Mouse (Mus musculus): ENCODE data around the gene Srgap2. TPM values are rescaled to one million over a fixed set of nuclear protein-coding genes. Genes with fewer than 3 reads are reported as not detected.

The Srgap2 gene
- polyA plus RNA-seq, 1 experiment from 2014 or later, result 24.5 TPM

- WGBS, result 41% methylated on average over 4 of the region's 4 CpGs
- ATAC-seq (ENCODE audit: insufficient number of reproducible peaks, insufficient read depth, low FRiP score, low read depth), result no peak
- Histone ChIP-seq H3K9me3 (ENCODE audit: control insufficient read depth, low read depth, low read length) (no peaks in the 10 kb centered on the region), H3K27me3 (ENCODE audit: control insufficient read depth, insufficient read depth, low read length) (no peaks in the 10 kb centered on the region), H3K27ac (ENCODE audit: low read length) (no peak overlapping the region), H3K4me1 (ENCODE audit: control insufficient read depth, insufficient read depth, low read length) (peaks cover 8% of the 10 kb centered on the region), H3K4me3 (ENCODE audit: low read depth, low read length) (no peak overlapping the region), H3K4me2 (replicated peaks; ENCODE audit: low read depth, low read length) (no peak overlapping the region), H3K9ac (replicated peaks; ENCODE audit: low read depth, low read length) (no peak overlapping the region), H3K36me3 (ENCODE audit: control insufficient read depth, insufficient read depth, low read length) (no peaks in the 10 kb centered on the region)
These were observed 35.6 kb downstream of the Srgap2 start for GRCm38 (mm10) chr1:131491579-131491978.

GRCm38 (mm10) chr1:131489312-131489711 is 37.8 kb downstream of the Srgap2 start:
- H3K4me3 ChIP-seq (ENCODE audit: low read depth, low read length), result no peak overlapping the region
- H3K36me3 ChIP-seq (ENCODE audit: control insufficient read depth, insufficient read depth, low read length), result no peaks in the 10 kb centered on the region
- H3K9me3 ChIP-seq (ENCODE audit: control insufficient read depth, low read depth, low read length), result no peaks in the 10 kb centered on the region
- H3K4me1 ChIP-seq (ENCODE audit: control insufficient read depth, insufficient read depth, low read length), result peaks cover 8% of the 10 kb centered on the region
- no peak overlapping the region for H3K9ac ChIP-seq (replicated peaks; ENCODE audit: low read depth, low read length)
- H3K4me2 ChIP-seq (replicated peaks; ENCODE audit: low read depth, low read length), result no peak overlapping the region
- WGBS, result 90% methylated on average over 3 of the region's 3 CpGs
- H3K27ac ChIP-seq (ENCODE audit: low read length), result no peak overlapping the region
- H3K27me3 ChIP-seq (ENCODE audit: control insufficient read depth, insufficient read depth, low read length), result no peaks in the 10 kb centered on the region
- no peak for ATAC-seq (ENCODE audit: insufficient number of reproducible peaks, insufficient read depth, low FRiP score, low read depth)

GRCm38 (mm10) chr1:131486094-131486850 is 40.9 kb downstream of the Srgap2 start:
- Histone ChIP-seq H3K4me3 (ENCODE audit: low read depth, low read length) (no peak overlapping the region), H3K9ac (replicated peaks; ENCODE audit: low read depth, low read length) (no peak overlapping the region), H3K27me3 (ENCODE audit: control insufficient read depth, insufficient read depth, low read length) (no peaks in the 10 kb centered on the region), H3K27ac (ENCODE audit: low read length) (no peak overlapping the region), H3K36me3 (ENCODE audit: control insufficient read depth, insufficient read depth, low read length) (no peaks in the 10 kb centered on the region), H3K4me1 (ENCODE audit: control insufficient read depth, insufficient read depth, low read length) (no peaks in the 10 kb centered on the region), H3K4me2 (replicated peaks; ENCODE audit: low read depth, low read length) (no peak overlapping the region), H3K9me3 (ENCODE audit: control insufficient read depth, low read depth, low read length) (no peaks in the 10 kb centered on the region)
- 54% methylated on average over 5 of the region's 5 CpGs for WGBS
- no peak for ATAC-seq (ENCODE audit: insufficient number of reproducible peaks, insufficient read depth, low FRiP score, low read depth)

- WGBS, result 86% methylated on average over 3 of the region's 3 CpGs
- H3K27me3 ChIP-seq (ENCODE audit: control insufficient read depth, insufficient read depth, low read length), result no peaks in the 10 kb centered on the region
- no peak overlapping the region for H3K9ac ChIP-seq (replicated peaks; ENCODE audit: low read depth, low read length)
- H3K9me3 ChIP-seq (ENCODE audit: control insufficient read depth, low read depth, low read length), result peaks cover 8% of the 10 kb centered on the region; the same call in 1 of the 2 replicates
- H3K27ac ChIP-seq (ENCODE audit: low read length), result no peak overlapping the region
- no peak overlapping the region for H3K4me3 ChIP-seq (ENCODE audit: low read depth, low read length)
- no peak overlapping the region for H3K4me2 ChIP-seq (replicated peaks; ENCODE audit: low read depth, low read length)
- no peaks in the 10 kb centered on the region for H3K36me3 ChIP-seq (ENCODE audit: control insufficient read depth, insufficient read depth, low read length)
- H3K4me1 ChIP-seq (ENCODE audit: control insufficient read depth, insufficient read depth, low read length), result no peaks in the 10 kb centered on the region
- no peak for ATAC-seq (ENCODE audit: insufficient number of reproducible peaks, insufficient read depth, low FRiP score, low read depth)
These were observed 44.9 kb downstream of the Srgap2 start for GRCm38 (mm10) chr1:131482242-131482641.

GRCm38 (mm10) chr1:131481391-131481790 is 45.8 kb downstream of the Srgap2 start:
- no peak for ATAC-seq (ENCODE audit: insufficient number of reproducible peaks, insufficient read depth, low FRiP score, low read depth)
- no peaks in the 10 kb centered on the region for H3K4me1 ChIP-seq (ENCODE audit: control insufficient read depth, insufficient read depth, low read length)
- H3K9me3 ChIP-seq (ENCODE audit: control insufficient read depth, low read depth, low read length), result peaks cover 8% of the 10 kb centered on the region; the same call in 1 of the 2 replicates
- no peaks in the 10 kb centered on the region for H3K27me3 ChIP-seq (ENCODE audit: control insufficient read depth, insufficient read depth, low read length)
- no peak overlapping the region for H3K27ac ChIP-seq (ENCODE audit: low read length)
- no peak overlapping the region for H3K9ac ChIP-seq (replicated peaks; ENCODE audit: low read depth, low read length)
- no peaks in the 10 kb centered on the region for H3K36me3 ChIP-seq (ENCODE audit: control insufficient read depth, insufficient read depth, low read length)
- H3K4me2 ChIP-seq (replicated peaks; ENCODE audit: low read depth, low read length), result no peak overlapping the region
- H3K4me3 ChIP-seq (ENCODE audit: low read depth, low read length), result no peak overlapping the region

GRCm38 (mm10) chr1:131478770-131479305 is 48.3 kb downstream of the Srgap2 start:
- Histone ChIP-seq H3K4me3 (ENCODE audit: low read depth, low read length) (no peak overlapping the region), H3K27ac (ENCODE audit: low read length) (no peak overlapping the region), H3K9me3 (ENCODE audit: control insufficient read depth, low read depth, low read length) (peaks cover 8% of the 10 kb centered on the region; the same call in 1 of the 2 replicates), H3K4me2 (replicated peaks; ENCODE audit: low read depth, low read length) (no peak overlapping the region), H3K4me1 (ENCODE audit: control insufficient read depth, insufficient read depth, low read length) (no peaks in the 10 kb centered on the region), H3K27me3 (ENCODE audit: control insufficient read depth, insufficient read depth, low read length) (no peaks in the 10 kb centered on the region), H3K9ac (replicated peaks; ENCODE audit: low read depth, low read length) (no peak overlapping the region), H3K36me3 (ENCODE audit: control insufficient read depth, insufficient read depth, low read length) (no peaks in the 10 kb centered on the region)
- WGBS, result 50% methylated on average over 2 of the region's 2 CpGs
- ATAC-seq (ENCODE audit: insufficient number of reproducible peaks, insufficient read depth, low FRiP score, low read depth), result no peak

- no peaks in the 10 kb centered on the region for H3K36me3 ChIP-seq (ENCODE audit: control insufficient read depth, insufficient read depth, low read length)
- no peak overlapping the region for H3K9ac ChIP-seq (replicated peaks; ENCODE audit: low read depth, low read length)
- no peak overlapping the region for H3K27ac ChIP-seq (ENCODE audit: low read length)
- no peak for ATAC-seq (ENCODE audit: insufficient number of reproducible peaks, insufficient read depth, low FRiP score, low read depth)
- H3K9me3 ChIP-seq (ENCODE audit: control insufficient read depth, low read depth, low read length), result peaks cover 8% of the 10 kb centered on the region; the same call in 1 of the 2 replicates
- no peak overlapping the region for H3K4me2 ChIP-seq (replicated peaks; ENCODE audit: low read depth, low read length)
- H3K4me1 ChIP-seq (ENCODE audit: control insufficient read depth, insufficient read depth, low read length), result no peaks in the 10 kb centered on the region
- H3K27me3 ChIP-seq (ENCODE audit: control insufficient read depth, insufficient read depth, low read length), result no peaks in the 10 kb centered on the region
- no peak overlapping the region for H3K4me3 ChIP-seq (ENCODE audit: low read depth, low read length)
These were observed 51.8 kb downstream of the Srgap2 start for GRCm38 (mm10) chr1:131475306-131475705.

GRCm38 (mm10) chr1:131473631-131474118 is 53.5 kb downstream of the Srgap2 start:
- Histone ChIP-seq H3K9me3 (ENCODE audit: control insufficient read depth, low read depth, low read length) (no peaks in the 10 kb centered on the region), H3K4me1 (ENCODE audit: control insufficient read depth, insufficient read depth, low read length) (no peaks in the 10 kb centered on the region), H3K4me3 (ENCODE audit: low read depth, low read length) (no peak overlapping the region), H3K36me3 (ENCODE audit: control insufficient read depth, insufficient read depth, low read length) (no peaks in the 10 kb centered on the region), H3K4me2 (replicated peaks; ENCODE audit: low read depth, low read length) (no peak overlapping the region), H3K27ac (ENCODE audit: low read length) (no peak overlapping the region), H3K9ac (replicated peaks; ENCODE audit: low read depth, low read length) (no peak overlapping the region), H3K27me3 (ENCODE audit: control insufficient read depth, insufficient read depth, low read length) (no peaks in the 10 kb centered on the region)
- no peak for ATAC-seq (ENCODE audit: insufficient number of reproducible peaks, insufficient read depth, low FRiP score, low read depth)

All from stomach, embryonic 14.5 days (tissue).